Mouse (Mus musculus) hindbrain, embryonic 11.5 days (tissue): ENCODE data around the gene Tead1. TPM values are rescaled to one million over a fixed set of nuclear protein-coding genes. Genes with fewer than 3 reads are reported as not detected.

Experiments
- ATAC-seq: fragments of 200-750 bp; cut with Nextera tagmentation; 2 replicates; pipeline ENCODE4 v1.8.0; 2017; ENCODE audit warnings: mild to moderate bottlenecking, moderate TSS enrichment, moderate library complexity; ENCODE audit not compliant: low FRiP score
- DNase-seq: peaks from one replicate; pipeline ENCODE4 v3.0.0-alpha.2; 2015; ENCODE audit warnings: low spot score
- H3K27ac ChIP-seq: fragments of 300-500 bp; sonication (generic); 2 replicates; pipeline ENCODE4 v1.5.1; 2014; ENCODE audit warnings: mild to moderate bottlenecking, low read depth, low read length
- H3K27me3 ChIP-seq: fragments of 300-500 bp; sonication (generic); 2 replicates; pipeline ENCODE4 v1.6.1; 2014; ENCODE audit warnings: mild to moderate bottlenecking, low read length, moderate library complexity, mixed read lengths; ENCODE audit not compliant: control insufficient read depth, insufficient read depth
- H3K36me3 ChIP-seq: fragments of 300-500 bp; sonication (generic); 2 replicates; pipeline ENCODE4 v1.6.1; 2014; ENCODE audit warnings: mild to moderate bottlenecking, low read length, moderate library complexity, mixed read lengths; ENCODE audit not compliant: control insufficient read depth, insufficient read depth
- H3K4me1 ChIP-seq: fragments of 300-500 bp; sonication (generic); replicated peaks from 2 replicates; pipeline ENCODE4 v1.6.1; 2014; ENCODE audit warnings: low read length, mixed read lengths; ENCODE audit not compliant: control insufficient read depth, insufficient read depth
- H3K4me2 ChIP-seq: fragments of 300-500 bp; sonication (generic); replicated peaks from 2 replicates; pipeline ENCODE4 v1.6.1; 2014; ENCODE audit warnings: mild to moderate bottlenecking, low read depth, low read length
- H3K4me3 ChIP-seq: fragments of 300-500 bp; sonication (generic); 2 replicates; pipeline ENCODE4 v1.5.1; 2014; ENCODE audit warnings: low read depth, low read length
- H3K9ac ChIP-seq: fragments of 300-500 bp; sonication (generic); 2 replicates; pipeline ENCODE4 v1.6.1; 2014; ENCODE audit warnings: low read depth, low read length
- H3K9me3 ChIP-seq: fragments of 300-500 bp; sonication (generic); 2 replicates; pipeline ENCODE4 v1.6.1; 2016; ENCODE audit warnings: low read length; ENCODE audit not compliant: control insufficient read depth
- WGBS: fragments of 180-500 bp; shearing (Covaris S2); extraction: QIAGEN DNeasy Blood & Tissue Kit; methylation state at CpG from one replicate; pipeline ENCODE4 v1.1.7; 2014; 5-methylcytosine and 5-hydroxymethylcytosine counted together
- polyA plus RNA-seq: library from polyadenylated mRNA; unstranded; fragments of >200 nt; fragmentation: Nextera tagmentation; extraction: Ambion mirVana; gene quantifications from 2 replicates; pipeline ENCODE4 v1.2.1, GENCODE M21; 2014

Tead1 gene
- polyA plus RNA-seq, 1 experiment from 2014 or later = 23.2 TPM

DNA sequence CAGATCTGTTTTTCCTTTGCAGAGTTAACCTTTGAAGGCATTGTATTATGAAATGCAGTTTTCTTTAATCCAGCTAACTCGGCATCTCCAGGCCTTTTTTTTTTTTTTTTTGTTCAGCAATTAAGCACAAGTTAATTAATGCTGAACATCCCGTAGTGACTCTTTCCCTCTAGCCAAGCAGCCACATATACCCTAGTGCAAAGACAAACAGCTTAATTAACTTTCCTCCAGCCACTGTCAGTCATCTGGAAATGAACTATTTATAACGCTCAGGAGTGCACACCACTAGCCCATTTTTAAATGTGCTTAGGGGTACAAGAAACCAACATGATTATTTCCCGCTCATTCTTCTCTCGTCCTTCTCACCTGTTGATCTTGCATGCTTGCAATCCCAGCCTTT lies 136.9 kb downstream of the Tead1 start:
- no peak overlapping the region for H3K27ac ChIP-seq
- no peaks in the 10 kb centered on the region for H3K9me3 ChIP-seq
- no peak overlapping the region for H3K4me3 ChIP-seq
- no peak overlapping the region for H3K4me2 ChIP-seq
- no peak for DNase-seq
- no peaks in the 10 kb centered on the region; the same call in 1 of the 2 replicates for H3K4me1 ChIP-seq
- no peak overlapping the region for H3K9ac ChIP-seq
- H3K27me3 ChIP-seq = no peaks in the 10 kb centered on the region
- no peak for ATAC-seq
- no peaks in the 10 kb centered on the region for H3K36me3 ChIP-seq
- WGBS = 80% methylated on average over 5 of the region's 5 CpGs

DNA sequence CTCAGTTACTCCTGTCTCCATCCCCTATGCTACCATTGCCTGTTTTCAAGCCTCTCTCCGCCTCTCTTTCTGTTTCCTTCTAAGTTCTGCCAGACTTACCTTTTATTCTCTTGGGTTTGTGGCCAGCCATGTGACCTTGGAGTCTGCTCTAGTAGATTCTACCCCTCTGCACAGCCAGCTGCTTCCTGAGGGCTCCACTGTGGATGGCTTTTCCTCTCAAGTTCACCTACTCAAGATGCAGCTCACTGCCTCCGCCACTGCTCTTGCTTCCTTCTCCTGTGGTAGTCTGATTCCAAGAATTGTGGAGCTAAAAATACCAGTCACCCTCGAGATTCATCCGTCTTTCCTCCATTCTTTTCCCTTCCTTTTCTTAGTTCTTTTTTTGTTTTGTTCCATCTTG lies 140.7 kb downstream of the Tead1 start:
- Histone ChIP-seq H3K36me3 (no peaks in the 10 kb centered on the region), H3K9ac (no peak overlapping the region), H3K9me3 (no peaks in the 10 kb centered on the region), H3K27me3 (no peaks in the 10 kb centered on the region), H3K4me3 (no peak overlapping the region), H3K4me1 (no peaks in the 10 kb centered on the region; the same call in none of the 2 replicates), H3K4me2 (no peak overlapping the region), H3K27ac (no peak overlapping the region)
- 81% methylated on average over 4 of the region's 4 CpGs for WGBS
- no peak for DNase-seq
- ATAC-seq = no peak

DNA sequence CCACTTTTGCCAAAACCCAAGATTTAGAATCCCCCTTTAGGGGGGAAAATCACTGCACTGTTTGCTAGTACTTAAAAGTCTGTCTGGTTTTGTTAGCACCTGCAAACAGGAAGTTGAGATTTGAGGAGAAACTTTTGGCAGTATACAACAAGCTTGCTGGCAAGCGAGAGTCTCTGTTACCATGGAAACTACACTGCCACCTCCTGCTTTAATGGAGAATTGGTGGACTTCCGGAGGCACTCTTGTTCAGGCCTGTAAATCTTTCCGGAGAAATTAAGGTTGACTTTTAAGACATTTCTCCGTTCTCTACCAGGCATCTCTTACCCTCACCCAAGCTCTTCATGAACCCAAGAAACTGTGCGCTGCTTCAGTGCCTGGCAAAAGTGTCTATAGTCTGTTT lies 143.8 kb downstream of the Tead1 start:
- no peaks in the 10 kb centered on the region for H3K27me3 ChIP-seq
- H3K4me3 ChIP-seq = no peak overlapping the region
- H3K4me2 ChIP-seq = peak overlapping the region; percentile 3; the same call in 1 of the 2 replicates
- no peaks in the 10 kb centered on the region for H3K36me3 ChIP-seq
- H3K27ac ChIP-seq = 0 out of 2 replicates have a peak overlapping the region, but pooled peaks have one; percentile 12
- no peak overlapping the region for H3K9ac ChIP-seq
- ATAC-seq = no peak
- peaks cover 15% of the 10 kb centered on the region for H3K4me1 ChIP-seq
- 15% methylated on average over 5 of the region's 5 CpGs for WGBS
- peak; percentile 40 for DNase-seq
- H3K9me3 ChIP-seq = no peaks in the 10 kb centered on the region

DNA sequence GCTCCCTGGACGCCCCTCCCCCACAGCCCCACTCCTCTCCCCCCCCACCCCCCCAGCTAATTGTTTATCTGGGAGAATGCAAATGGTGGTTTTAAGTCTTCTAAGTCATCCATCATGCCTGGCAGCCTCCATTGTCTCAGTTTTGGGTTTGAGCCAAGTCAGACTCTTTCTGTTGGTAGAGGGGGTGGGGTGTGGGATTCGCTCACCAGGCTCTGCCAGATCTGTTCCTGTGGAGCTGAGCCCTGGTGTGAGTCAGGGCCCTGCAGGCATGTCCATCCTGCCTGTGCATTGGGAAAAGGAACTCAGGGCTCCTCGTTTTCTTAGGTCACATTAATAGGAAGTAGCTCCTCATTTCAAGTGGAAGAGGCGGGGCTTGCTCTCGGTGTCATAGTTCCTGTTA lies 144.5 kb downstream of the Tead1 start:
- Histone ChIP-seq H3K4me1 (peaks cover 19% of the 10 kb centered on the region), H3K9me3 (no peaks in the 10 kb centered on the region), H3K36me3 (no peaks in the 10 kb centered on the region), H3K27ac (peak overlapping the region; percentile 67), H3K4me3 (no peak overlapping the region), H3K4me2 (no peak overlapping the region; the same call in 1 of the 2 replicates), H3K27me3 (no peaks in the 10 kb centered on the region), H3K9ac (no peak overlapping the region)
- DNase-seq = peak; percentile 89
- WGBS = 2% methylated on average over 5 of the region's 5 CpGs
- peak; percentile 84 for ATAC-seq

DNA sequence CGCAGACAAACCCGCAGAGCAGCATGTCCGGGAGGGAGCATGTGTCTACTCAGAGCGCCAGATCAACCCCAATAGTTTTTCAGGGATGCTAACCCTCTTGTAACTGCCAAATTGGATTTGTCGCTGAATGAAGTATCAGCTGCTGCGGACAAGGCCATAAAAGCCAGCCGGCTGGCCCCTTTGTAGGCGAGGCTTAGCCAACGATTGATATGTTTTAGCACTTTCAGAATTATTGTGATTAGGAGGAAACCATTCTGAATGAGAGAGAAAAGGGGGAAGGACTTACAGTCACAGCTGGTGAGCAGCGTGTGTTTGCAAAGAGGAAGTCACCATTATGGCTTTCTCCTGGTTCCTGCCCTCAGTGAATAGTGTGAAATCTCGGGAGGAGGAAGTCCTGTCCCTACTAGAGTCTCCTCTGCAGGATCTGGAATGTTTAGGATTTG lies 146.2 kb downstream of the Tead1 start:
- H3K4me1 ChIP-seq = peaks cover 19% of the 10 kb centered on the region
- no peak overlapping the region; the same call in 1 of the 2 replicates for H3K9ac ChIP-seq
- no peak overlapping the region for H3K4me3 ChIP-seq
- H3K9me3 ChIP-seq = no peaks in the 10 kb centered on the region
- no peaks in the 10 kb centered on the region for H3K27me3 ChIP-seq
- DNase-seq (peak; percentile 54), ATAC-seq (0 out of 2 replicates have a peak, but pooled peaks have one; percentile 8)
- H3K36me3 ChIP-seq = no peaks in the 10 kb centered on the region
- peak overlapping the region; percentile 68 for H3K27ac ChIP-seq
- 8% methylated on average over 11 of the region's 11 CpGs for WGBS
- no peak overlapping the region for H3K4me2 ChIP-seq

DNA sequence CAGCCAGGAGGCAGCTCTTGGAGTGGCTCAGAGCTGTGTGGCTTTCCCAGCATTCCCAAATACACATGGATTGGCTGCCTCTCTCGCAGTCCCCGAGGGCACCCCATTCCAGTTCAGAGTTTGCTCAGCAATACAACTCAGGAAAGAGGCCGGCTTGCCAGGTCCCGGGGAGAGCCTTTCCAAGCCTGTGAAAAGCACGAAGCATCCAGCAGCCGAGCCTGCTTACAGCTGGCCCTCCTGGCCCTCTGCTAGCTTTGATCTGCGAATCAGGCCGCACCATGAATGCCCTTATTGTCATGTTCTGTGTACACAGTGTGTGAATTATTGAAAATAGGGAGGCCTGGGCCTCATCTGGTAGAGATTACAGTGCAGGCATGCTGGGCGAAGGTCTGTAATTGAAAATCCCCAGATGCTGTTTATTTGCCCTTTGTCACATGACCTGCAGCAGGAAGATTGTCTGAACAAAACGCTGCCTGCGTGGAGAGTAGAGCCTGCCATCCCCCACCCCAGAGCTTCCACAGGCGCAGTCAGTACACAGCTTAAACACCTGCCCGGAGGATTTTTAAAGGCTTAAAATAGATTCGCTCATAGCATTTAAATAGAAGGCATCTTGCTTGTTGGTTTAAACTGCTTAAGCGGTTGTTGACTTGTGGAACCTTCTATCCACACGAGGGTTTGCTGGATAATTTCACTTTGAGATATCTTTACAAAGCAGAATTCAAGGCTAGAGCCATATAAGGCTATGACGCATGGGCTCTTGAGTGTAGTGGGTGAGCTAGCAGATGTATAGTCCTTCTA lies 147.2 kb downstream of the Tead1 start:
- no peak overlapping the region for H3K4me3 ChIP-seq
- 15% methylated on average over 17 of the region's 17 CpGs for WGBS

DNA sequence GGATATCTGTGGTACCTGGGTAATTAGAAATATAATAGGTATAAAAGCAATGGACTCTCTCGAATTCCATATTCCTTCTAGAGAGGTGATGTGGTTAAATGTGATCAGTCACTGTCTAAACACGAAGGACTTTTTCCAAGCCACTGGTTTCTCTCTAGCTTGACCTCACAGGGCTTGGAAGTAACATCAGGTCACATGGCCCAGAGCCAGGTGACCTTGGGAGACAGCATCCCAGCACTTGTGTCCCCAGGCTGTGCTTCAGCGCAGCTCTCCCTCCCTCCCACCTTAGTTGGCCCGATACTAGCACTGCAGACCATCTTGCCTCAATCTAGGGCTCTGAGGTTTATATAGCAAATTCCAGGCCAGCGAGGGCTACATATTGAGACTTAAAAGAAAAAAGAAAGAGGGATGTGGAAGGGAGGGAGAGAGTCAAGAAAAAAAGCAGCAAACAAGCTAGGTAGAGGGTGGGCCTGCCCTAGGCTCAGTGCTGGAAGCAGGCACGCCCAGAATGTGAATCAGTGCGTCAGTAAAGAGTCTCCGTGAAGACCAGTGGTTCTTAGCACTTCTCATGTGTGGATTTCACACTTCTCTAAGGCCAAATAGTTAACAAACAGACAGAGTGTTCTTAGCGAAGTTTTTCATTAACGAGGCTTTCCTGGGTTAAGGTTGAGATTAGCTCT lies 149.0 kb downstream of the Tead1 start:
- Histone ChIP-seq H3K9ac (no peak overlapping the region), H3K36me3 (no peaks in the 10 kb centered on the region), H3K4me2 (no peak overlapping the region), H3K4me3 (no peak overlapping the region), H3K27me3 (no peaks in the 10 kb centered on the region), H3K4me1 (peaks cover 19% of the 10 kb centered on the region), H3K27ac (no peak overlapping the region), H3K9me3 (no peaks in the 10 kb centered on the region)
- WGBS = 60% methylated on average over 10 of the region's 10 CpGs
- ATAC-seq (no peak), DNase-seq (no peak)

More for the DNA sequence above, 147.2 kb downstream of the Tead1 start:
- H3K4me1 ChIP-seq = peaks cover 19% of the 10 kb centered on the region
- DNase-seq (peak; percentile 73), ATAC-seq (peak; percentile 88)
- peak overlapping the region; percentile 17 for H3K4me2 ChIP-seq
- no peaks in the 10 kb centered on the region for H3K9me3 ChIP-seq
- H3K36me3 ChIP-seq = no peaks in the 10 kb centered on the region
- peak overlapping the region; percentile 43; the same call in 1 of the 2 replicates for H3K9ac ChIP-seq
- no peaks in the 10 kb centered on the region for H3K27me3 ChIP-seq
- peak overlapping the region; percentile 68 for H3K27ac ChIP-seq

DNA sequence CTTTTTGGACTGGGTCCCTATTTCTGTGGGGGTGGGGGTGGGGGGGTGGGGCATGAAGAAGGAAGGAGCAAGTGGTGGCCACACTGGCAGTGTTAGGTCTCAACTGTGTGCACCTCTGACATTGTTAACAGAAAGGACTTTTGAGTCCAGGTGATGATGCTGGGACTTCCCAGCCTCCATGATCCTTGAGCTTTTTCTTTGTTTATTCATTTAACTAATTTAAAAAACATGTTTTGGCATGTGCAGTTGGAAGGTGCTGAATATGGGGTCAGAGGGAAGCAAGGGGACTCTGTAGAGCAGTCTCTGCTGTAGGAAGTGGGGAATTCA lies 149.5 kb downstream of the Tead1 start:
- H3K4me2 ChIP-seq = no peak overlapping the region
- peaks cover 19% of the 10 kb centered on the region for H3K4me1 ChIP-seq
- H3K27me3 ChIP-seq = no peaks in the 10 kb centered on the region
- H3K9ac ChIP-seq = no peak overlapping the region
- H3K27ac ChIP-seq = no peak overlapping the region
- H3K36me3 ChIP-seq = no peaks in the 10 kb centered on the region
- DNase-seq (no peak), ATAC-seq (no peak)
- no peaks in the 10 kb centered on the region for H3K9me3 ChIP-seq
- H3K4me3 ChIP-seq = no peak overlapping the region
